Mouse (Mus musculus): ENCODE measurements around the gene Il1f9. TPM values are rescaled to one million over a fixed set of nuclear protein-coding genes. Genes with fewer than 3 reads are reported as not detected.
"Not testable (repeated sequence)": the region's sequence is repeated elsewhere in the genome, so short reads cannot be mapped to it uniquely, and the experiment has no call there.

The Il1f9 gene
- 0.16 TPM in 1 of 2 replicates, not detected in the other for polyA plus RNA-seq (2015; fragmentation: Nextera tagmentation; extraction: Ambion mirVana)

DNA sequence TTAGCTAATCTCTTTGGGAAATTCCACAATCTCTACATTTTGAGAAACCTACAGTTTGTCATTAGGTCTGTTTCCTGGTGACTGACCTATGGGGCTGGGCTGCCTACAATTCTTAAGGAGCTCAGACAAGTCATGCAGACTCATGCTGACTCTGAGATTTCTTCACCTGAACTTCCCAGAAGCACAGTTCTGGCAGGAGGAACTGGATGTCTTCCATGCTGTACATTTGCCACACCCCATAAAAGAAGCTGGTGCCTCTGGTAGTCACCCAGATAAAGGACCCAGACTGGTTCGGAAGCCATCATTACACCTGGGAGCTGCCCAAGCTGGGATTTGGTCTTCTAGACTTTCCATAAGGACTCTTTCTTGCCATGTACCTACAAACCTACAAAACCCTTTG is at the start of gene Il1f9:
Il1f9 (plus strand) TSS at position 301 of the 400 bp plus-strand sequence.
- DNase-seq (ENCODE audit: low spot score) = no peak

DNA sequence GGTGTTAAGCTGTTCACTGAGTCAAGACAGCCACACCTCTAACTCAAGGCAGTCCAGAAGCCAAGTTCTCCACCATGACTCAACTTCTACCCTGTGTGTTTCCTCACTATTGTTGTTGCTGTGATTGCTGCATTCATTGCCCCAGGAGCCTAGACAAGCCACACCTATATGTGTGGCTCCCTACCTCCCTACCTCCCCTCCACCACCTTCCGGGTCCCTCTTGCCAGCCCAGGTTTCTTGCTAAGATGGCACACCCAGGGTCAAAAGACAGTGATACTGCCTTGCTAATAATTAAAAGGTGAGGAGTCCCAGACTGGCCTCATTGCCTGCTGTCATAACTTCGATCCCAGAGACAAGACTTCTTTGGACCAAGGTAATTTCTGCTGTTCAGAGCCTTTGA is 33.4 kb upstream of the Il1f9 start, which contains the start of gene Il1f8:
Il1f8 (plus strand) TSS at position 301 of the 400 bp plus-strand sequence.
- DNase-seq (ENCODE audit: low spot score) = no peak

DNA sequence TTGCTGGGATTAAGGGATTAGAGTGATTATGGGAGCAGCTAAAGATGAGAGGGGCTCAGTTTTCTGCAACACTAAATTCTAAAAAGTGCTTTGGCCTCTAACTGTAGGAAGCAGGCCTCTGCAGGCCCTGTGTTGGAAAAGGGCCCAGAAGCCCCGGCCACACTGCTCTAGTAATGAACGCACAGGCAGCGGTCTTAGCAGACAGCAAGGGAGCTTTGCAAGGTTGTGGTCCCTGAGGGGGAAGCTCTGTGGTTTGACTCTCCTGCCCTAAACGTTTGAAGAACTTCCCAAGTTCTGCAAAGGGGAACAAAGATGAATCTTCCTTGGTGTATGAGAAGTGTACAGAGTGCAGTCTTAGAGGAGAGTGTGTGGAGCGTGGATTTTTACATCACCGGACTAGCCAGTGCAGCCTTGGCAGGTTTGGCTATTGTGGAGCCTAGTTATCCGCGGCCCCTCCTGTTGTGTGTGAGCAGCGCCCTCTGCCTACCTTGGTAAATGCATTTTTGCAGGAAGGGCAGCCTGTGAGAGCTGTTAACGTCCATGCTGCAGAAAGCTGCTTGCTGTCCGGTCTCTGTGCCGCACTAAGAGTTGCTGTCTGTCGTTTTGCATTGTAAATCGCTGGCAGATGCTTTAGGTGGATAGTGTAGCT is 4.5 kb upstream of the Il1f9 start:
- DNase-seq (ENCODE audit: low spot score) = not testable (repeated sequence)

DNA sequence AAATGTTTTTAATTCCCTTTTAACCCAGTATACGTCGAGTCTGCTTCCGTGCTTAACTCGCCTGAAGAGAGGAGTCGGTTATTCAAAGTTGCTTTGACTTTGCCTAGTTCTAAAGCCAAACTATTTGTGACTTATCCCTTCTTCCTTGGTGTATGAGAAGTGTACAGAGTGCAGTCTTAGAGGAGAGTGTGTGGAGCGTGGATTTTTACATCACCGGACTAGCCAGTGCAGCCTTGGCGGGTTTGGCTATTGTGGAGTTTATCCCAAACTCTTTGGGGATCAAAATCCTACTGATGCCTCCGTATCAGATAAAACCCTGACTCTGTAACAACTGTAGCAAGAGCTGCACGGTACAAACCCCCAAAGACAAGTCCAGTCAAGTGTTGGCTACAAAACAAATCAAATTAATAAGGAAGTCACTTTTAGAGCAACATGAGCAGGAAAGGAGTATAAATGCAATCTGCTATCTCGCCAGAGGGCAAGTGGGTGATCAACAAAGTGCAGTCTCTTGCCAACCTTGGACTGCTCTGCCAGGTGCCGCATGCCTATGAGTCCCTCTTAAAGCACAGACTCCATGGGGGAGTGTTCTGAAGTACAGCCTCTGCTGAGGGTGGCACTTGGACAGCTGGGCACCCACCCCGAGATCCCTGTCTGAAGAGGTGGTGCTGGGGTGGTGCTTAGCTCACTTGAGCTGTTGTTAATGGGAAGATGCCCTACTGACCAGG is 3.7 kb upstream of the Il1f9 start:
- not testable (repeated sequence) for DNase-seq (ENCODE audit: low spot score)

DNA sequence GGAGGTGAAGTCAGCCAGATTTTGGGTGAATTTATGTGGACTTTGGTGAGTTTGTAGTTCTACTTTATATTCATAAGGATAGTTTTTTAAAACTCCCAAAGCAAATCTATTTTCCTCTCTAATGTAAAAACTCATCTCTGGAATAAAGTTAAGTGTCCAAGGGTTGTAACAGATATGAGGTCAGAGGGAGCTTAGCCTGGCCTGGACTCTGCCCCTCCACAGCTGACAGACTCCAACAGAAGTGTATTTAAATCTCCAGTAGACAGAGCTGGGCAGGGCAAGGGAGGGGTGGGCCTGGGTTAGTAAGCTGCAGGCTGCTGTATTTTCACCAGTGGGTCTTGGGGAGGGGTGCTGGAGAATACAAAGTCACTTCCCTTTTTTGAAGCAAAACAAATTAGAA is 2.2 kb upstream of the Il1f9 start:
- DNase-seq (ENCODE audit: low spot score) = not testable (repeated sequence)

DNA sequence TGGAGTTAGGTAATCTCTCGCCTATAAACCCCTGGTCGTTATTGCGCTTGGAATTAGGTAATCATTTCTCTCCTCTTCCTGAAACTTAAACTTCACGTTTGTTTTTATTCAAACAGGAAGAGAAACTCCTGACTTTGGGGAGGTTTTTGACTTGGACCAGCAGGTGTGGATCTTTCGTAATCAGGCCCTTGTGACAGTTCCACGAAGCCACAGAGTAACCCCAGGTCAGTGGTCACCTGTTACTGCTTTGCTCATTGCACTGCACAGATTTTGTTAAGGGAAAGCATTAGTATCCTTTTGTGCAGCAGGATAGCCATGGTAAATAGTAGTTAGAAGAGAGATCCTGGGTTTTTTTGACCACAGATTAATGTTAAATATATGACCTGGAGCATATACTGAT is 1.3 kb downstream of the Il1f9 start:
- DNase-seq (ENCODE audit: low spot score) = no peak

DNA sequence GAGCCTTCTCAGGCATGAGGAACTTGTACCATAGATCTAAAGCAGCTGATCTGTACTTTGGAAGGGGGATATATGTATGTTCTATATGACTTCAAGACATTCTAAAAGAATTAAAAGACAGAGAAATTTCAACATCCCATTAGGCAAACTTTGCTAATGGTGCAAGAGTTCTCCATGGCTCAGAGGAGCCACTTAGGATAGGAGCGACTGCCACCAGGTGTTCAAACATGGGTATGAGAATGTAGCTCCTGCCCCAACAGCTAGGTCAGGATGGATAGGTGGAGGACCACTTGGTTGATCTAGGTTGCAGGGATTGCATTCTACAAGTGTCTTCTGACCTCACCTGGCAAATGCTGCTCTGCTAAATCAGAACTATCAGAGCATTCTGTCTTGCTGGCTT is 1.9 kb downstream of the Il1f9 start:
- no peak for DNase-seq (ENCODE audit: low spot score)

DNA sequence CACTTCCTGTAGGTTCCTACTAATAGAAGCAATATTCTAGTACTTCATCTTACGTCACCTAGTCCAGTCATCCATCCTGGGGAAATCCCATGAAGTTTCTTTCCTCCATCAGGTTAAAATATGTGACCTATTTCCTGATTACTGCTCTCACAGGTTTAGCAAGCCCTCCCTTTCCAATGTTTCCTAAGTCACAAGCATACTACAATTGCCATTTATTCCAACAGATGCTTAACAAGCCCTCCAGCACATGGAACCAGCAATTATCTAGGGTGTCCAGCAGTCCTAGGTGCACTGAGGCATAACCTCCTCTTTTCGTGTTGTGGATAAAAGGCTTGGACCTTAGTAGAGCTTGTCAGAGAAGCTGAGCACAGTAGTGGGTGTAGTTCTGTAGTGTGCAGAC is 28.8 kb downstream of the Il1f9 start, which contains the start of gene Il1f6:
Il1f6 (plus strand) TSS at position 301 of the 400 bp plus-strand sequence.
- no peak for DNase-seq (ENCODE audit: low spot score)

DNA sequence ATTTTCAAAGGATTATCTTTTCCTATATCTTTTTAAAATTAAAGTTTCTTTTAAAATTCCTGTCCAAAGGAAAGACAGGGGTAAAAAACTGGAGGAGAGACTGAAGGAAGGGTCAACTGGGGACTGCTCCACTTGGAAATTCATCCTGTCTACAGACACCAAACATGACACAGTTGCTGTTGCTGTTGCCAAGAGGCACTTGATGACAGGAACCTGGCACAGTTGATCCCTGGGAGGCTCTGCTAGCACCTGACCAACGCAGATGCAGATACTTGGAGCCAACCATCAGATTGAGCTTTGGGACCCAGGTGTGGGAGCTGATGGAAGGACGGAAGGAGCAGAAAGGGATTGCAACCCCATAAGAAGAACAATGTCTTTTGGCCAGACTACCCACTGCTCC is 40.9 kb downstream of the Il1f9 start:
- no peak for DNase-seq (ENCODE audit: low spot score)

Other genes starting within 250 kb of the Il1f9 start
- 0.49 and 0.56 TPM in 2 replicates for gene Hnmt, start 137.1 kb upstream of the Il1f9 start, polyA plus RNA-seq (2015; fragmentation: Nextera tagmentation; extraction: Ambion mirVana)
- not detected in 2 replicates for gene Tbpl2, start 89.9 kb upstream of the Il1f9 start, polyA plus RNA-seq (2015; fragmentation: Nextera tagmentation; extraction: Ambion mirVana)
- not detected in 2 replicates for gene Il1f8, start 33.3 kb upstream of the Il1f9 start, polyA plus RNA-seq (2015; fragmentation: Nextera tagmentation; extraction: Ambion mirVana)
- 0.36 and 0.83 TPM in 2 replicates for gene Il1f6, start 28.9 kb downstream of the Il1f9 start, polyA plus RNA-seq (2015; fragmentation: Nextera tagmentation; extraction: Ambion mirVana)
- 0.22 and 0.36 TPM in 2 replicates for gene Il1f5, start 90.5 kb downstream of the Il1f9 start, polyA plus RNA-seq (2015; fragmentation: Nextera tagmentation; extraction: Ambion mirVana)
- gene Il1f10, start 104.7 kb downstream of the Il1f9 start, polyA plus RNA-seq (2015; fragmentation: Nextera tagmentation; extraction: Ambion mirVana) = 0.38 TPM in 1 of 2 replicates, not detected in the other
- gene Il1rn, start 150.4 kb downstream of the Il1f9 start, polyA plus RNA-seq (2015; fragmentation: Nextera tagmentation; extraction: Ambion mirVana) = 3.9 TPM in 2 replicates
- 39.5 and 42.1 TPM in 2 replicates for gene Psd4, start 181.1 kb downstream of the Il1f9 start, polyA plus RNA-seq (2015; fragmentation: Nextera tagmentation; extraction: Ambion mirVana)